Mouse (Mus musculus) hindbrain, postnatal 0 days (tissue): Measurements from ENCODE around the gene Tspan14. TPM values are rescaled to one million over a fixed set of nuclear protein-coding genes. Genes with fewer than 3 reads are reported as not detected.

Experiments used
- ATAC-seq: fragments of 200-750 bp; cut with Nextera tagmentation; 2 replicates; pipeline ENCODE4 v1.8.0; 2017; ENCODE audit warnings: mild to moderate bottlenecking, moderate TSS enrichment, moderate library complexity
- DNase-seq: peaks from one replicate; pipeline ENCODE4 v3.0.0-alpha.2; 2015; ENCODE audit warnings: low spot score
- H3K27ac ChIP-seq: fragments of 300-500 bp; sonication (generic); 2 replicates; pipeline ENCODE4 v1.5.1; 2014; ENCODE audit warnings: mild to moderate bottlenecking
- H3K27me3 ChIP-seq: fragments of 300-500 bp; sonication (generic); 2 replicates; pipeline ENCODE4 v1.6.1; 2014; ENCODE audit warnings: low read length, mixed read lengths; ENCODE audit not compliant: insufficient read depth
- H3K36me3 ChIP-seq: fragments of 300-500 bp; sonication (generic); 2 replicates; pipeline ENCODE4 v1.6.1; 2014; ENCODE audit warnings: low read length, mixed read lengths; ENCODE audit not compliant: insufficient read depth
- H3K4me1 ChIP-seq: fragments of 300-500 bp; sonication (generic); 2 replicates; pipeline ENCODE4 v1.6.1; 2014; ENCODE audit warnings: antibody characterized with exemption, low read length, mixed read lengths; ENCODE audit not compliant: insufficient read depth
- H3K4me2 ChIP-seq: fragments of 300-500 bp; sonication (generic); 2 replicates; pipeline ENCODE4 v1.6.1; 2014; ENCODE audit warnings: low read depth, mild to moderate bottlenecking, low read length, moderate library complexity, mixed read lengths
- H3K4me3 ChIP-seq: fragments of 300-500 bp; sonication (generic); 2 replicates; pipeline ENCODE4 v1.5.1; 2014; ENCODE audit warnings: low read length
- H3K9ac ChIP-seq: fragments of 300-500 bp; sonication (generic); replicated peaks from 2 replicates; pipeline ENCODE4 v1.6.1; 2014; ENCODE audit warnings: mild to moderate bottlenecking, low read length, moderate library complexity, mixed read lengths
- H3K9me3 ChIP-seq: fragments of 300-500 bp; sonication (generic); 2 replicates; pipeline ENCODE4 v1.6.1; 2016; ENCODE audit warnings: low read length, mixed read lengths
- CTCF ChIP-seq: IDR thresholded peaks from 2 replicates; pipeline ENCODE4 v1.5.1; 2016; ENCODE audit warnings: antibody characterized with exemption, control low read depth, low read depth
- WGBS: fragments of 180-500 bp; shearing (Covaris S2); extraction: QIAGEN DNeasy Blood & Tissue Kit; methylation state at CpG from one replicate; pipeline ENCODE4 v1.1.7; 2014; 5-methylcytosine and 5-hydroxymethylcytosine counted together
- polyA plus RNA-seq: library from polyadenylated mRNA; unstranded; fragments of >200 nt; fragmentation: Nextera tagmentation; extraction: Ambion mirVana; gene quantifications from 2 replicates; pipeline ENCODE4 v1.2.1, GENCODE M21; 2015
- total RNA-seq: library from RNA; depleted of rRNA; stranded (reverse); fragments of >200 nt; gene quantifications from 2 replicates; pipeline ENCODE4 v1.2.3, GENCODE M21; 2014

Gene Tspan14
- total and polyA plus RNA-seq, 2 experiments from 2014 or later, result 30.4 to 39.2 TPM

- Histone ChIP-seq H3K4me3 (no peak overlapping the region), H3K4me2 (no peak overlapping the region), H3K36me3 (peaks cover 4% of the 10 kb centered on the region; the same call in 1 of the 2 replicates), H3K9ac (no peak overlapping the region), H3K4me1 (no peaks in the 10 kb centered on the region), H3K9me3 (no peaks in the 10 kb centered on the region), H3K27me3 (no peaks in the 10 kb centered on the region), H3K27ac (no peak overlapping the region)
- no peak for ATAC-seq
- TF ChIP-seq CTCF, result no peak
- 82% methylated on average over 3 of the region's 3 CpGs for WGBS
- DNase-seq, result no peak
Observed at GRCm38 (mm10) chr14:40914701-40915100, 51.9 kb downstream of the Tspan14 start.

GRCm38 (mm10) chr14:40913709-40914108 lies 52.9 kb downstream of the Tspan14 start:
- Histone ChIP-seq H3K4me3 (no peak overlapping the region), H3K36me3 (peaks cover 13% of the 10 kb centered on the region), H3K27me3 (no peaks in the 10 kb centered on the region), H3K27ac (no peak overlapping the region), H3K4me2 (no peak overlapping the region), H3K9me3 (no peaks in the 10 kb centered on the region), H3K9ac (no peak overlapping the region), H3K4me1 (no peaks in the 10 kb centered on the region)
- TF ChIP-seq CTCF, result no peak
- DNase-seq (no peak), ATAC-seq (no peak)
- 75% methylated on average over 6 of the region's 6 CpGs for WGBS

GRCm38 (mm10) chr14:40911529-40911928 lies 55.1 kb downstream of the Tspan14 start:
- H3K4me1 ChIP-seq, result no peaks in the 10 kb centered on the region
- no peak for DNase-seq
- no peak overlapping the region for H3K4me2 ChIP-seq
- H3K9ac ChIP-seq, result no peak overlapping the region
- no peak for TF ChIP-seq CTCF
- no peaks in the 10 kb centered on the region for H3K9me3 ChIP-seq
- no peak for ATAC-seq
- peaks cover 34% of the 10 kb centered on the region for H3K36me3 ChIP-seq
- H3K27me3 ChIP-seq, result no peaks in the 10 kb centered on the region
- no peak overlapping the region for H3K4me3 ChIP-seq
- H3K27ac ChIP-seq, result no peak overlapping the region

- Histone ChIP-seq H3K9me3 (no peaks in the 10 kb centered on the region), H3K27ac (no peak overlapping the region), H3K27me3 (no peaks in the 10 kb centered on the region), H3K4me1 (no peaks in the 10 kb centered on the region), H3K36me3 (peaks cover 35% of the 10 kb centered on the region), H3K4me3 (no peak overlapping the region), H3K4me2 (no peak overlapping the region), H3K9ac (no peak overlapping the region)
- TF ChIP-seq CTCF, result no peak
- WGBS, result 91% methylated on average over 9 of the region's 9 CpGs
- no peak for DNase-seq
- ATAC-seq, result 0 out of 2 replicates have a peak, but pooled peaks have one; percentile 4
Observed at GRCm38 (mm10) chr14:40908763-40909162, 57.8 kb downstream of the Tspan14 start.

- no peak overlapping the region for H3K4me3 ChIP-seq
- no peaks in the 10 kb centered on the region for H3K27me3 ChIP-seq
- TF ChIP-seq CTCF, result no peak
- H3K4me1 ChIP-seq, result no peaks in the 10 kb centered on the region
- no peaks in the 10 kb centered on the region for H3K9me3 ChIP-seq
- no peak overlapping the region for H3K27ac ChIP-seq
- peaks cover 35% of the 10 kb centered on the region for H3K36me3 ChIP-seq
- no peak overlapping the region for H3K4me2 ChIP-seq
- DNase-seq (no peak), ATAC-seq (no peak)
- WGBS, result 87% methylated on average over 9 of the region's 9 CpGs
- no peak overlapping the region for H3K9ac ChIP-seq
Observed at GRCm38 (mm10) chr14:40906770-40907169, 59.8 kb downstream of the Tspan14 start.

GRCm38 (mm10) chr14:40905813-40906212 lies 60.8 kb downstream of the Tspan14 start:
- ATAC-seq, result no peak
- Histone ChIP-seq H3K27me3 (no peaks in the 10 kb centered on the region), H3K9me3 (no peaks in the 10 kb centered on the region), H3K9ac (no peak overlapping the region), H3K27ac (no peak overlapping the region), H3K4me3 (no peak overlapping the region), H3K4me2 (no peak overlapping the region), H3K4me1 (no peaks in the 10 kb centered on the region), H3K36me3 (peaks cover 35% of the 10 kb centered on the region)
- DNase-seq, result no peak
- TF ChIP-seq CTCF, result no peak
- WGBS, result 87% methylated on average over 8 of the region's 8 CpGs

DNA sequence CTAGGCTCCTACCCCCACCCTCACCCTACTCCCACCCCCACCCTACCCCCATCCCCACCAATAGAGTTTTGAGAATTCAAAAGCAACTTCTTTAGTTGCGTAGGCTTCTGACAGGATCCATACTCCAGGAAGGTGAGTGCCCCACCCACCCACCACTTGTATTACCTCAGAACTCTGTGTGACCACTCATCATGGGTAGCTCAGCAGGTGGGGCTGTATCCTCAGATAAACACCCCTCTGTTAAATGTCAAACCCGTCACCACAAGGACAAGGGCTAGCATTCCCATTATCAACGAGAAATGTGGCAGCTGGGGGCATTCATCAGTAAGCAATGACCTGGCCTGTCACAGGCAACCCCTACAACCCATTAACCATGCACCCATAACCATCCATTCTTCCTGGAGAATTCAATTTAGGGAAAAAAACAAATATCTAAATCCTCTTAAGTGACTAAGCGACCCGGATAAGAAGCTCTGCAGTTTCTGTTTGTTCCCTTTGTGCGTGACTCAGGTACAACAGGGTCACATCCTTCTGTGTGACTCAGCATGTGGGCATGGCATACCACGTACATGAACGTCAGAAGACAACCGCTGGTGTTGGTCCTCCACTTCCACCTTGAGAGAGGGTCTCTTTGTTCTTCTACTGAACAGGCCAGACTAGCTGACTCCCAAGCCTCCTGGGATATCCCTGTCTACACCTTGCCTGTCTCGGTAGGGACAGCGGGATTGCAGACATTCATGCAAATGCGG lies 64.1 kb downstream of the Tspan14 start:
- Histone ChIP-seq H3K27ac (no peak overlapping the region), H3K27me3 (no peaks in the 10 kb centered on the region), H3K9ac (no peak overlapping the region), H3K9me3 (no peaks in the 10 kb centered on the region), H3K4me3 (no peak overlapping the region), H3K4me2 (no peak overlapping the region), H3K4me1 (no peaks in the 10 kb centered on the region), H3K36me3 (peaks cover 13% of the 10 kb centered on the region)
- 0 out of 2 replicates have a peak, but pooled peaks have one; percentile 27 for ATAC-seq
- no peak for TF ChIP-seq CTCF
- 76% methylated on average over 12 of the region's 12 CpGs for WGBS
- DNase-seq, result no peak
